Mouse (Mus musculus): ENCODE measurements at regions not wholly inside any gene's neighbourhood (a gene's known extent, or its start where the extent isn't known, plus 50 kb on each side); places are given as distances from the start of the nearest gene placed in this dataset.

GRCm38 (mm10) chr9:100097028-100097427 lies 221.1 kb upstream of the Sox14 start:
- peak; percentile 71 for DNase-seq
- intact Hi-C loops (cut with DNase I), result no loop called here

- intact Hi-C loops (cut with DNase I), result no loop called here
- no peak for DNase-seq
Measured at GRCm38 (mm10) chr9:100095559-100095959, 219.6 kb upstream of the Sox14 start.

- no peak for DNase-seq
- intact Hi-C loops (cut with DNase I), result no loop called here
Measured at GRCm38 (mm10) chr9:100094956-100095558, 219.1 kb upstream of the Sox14 start.

GRCm38 (mm10) chr9:100071141-100071540 lies 195.2 kb upstream of the Sox14 start:
- no peak for DNase-seq
- intact Hi-C loops (cut with DNase I), result no loop called here

GRCm38 (mm10) chr9:100058541-100058940 lies 182.6 kb upstream of the Sox14 start:
- intact Hi-C loops (cut with DNase I), result no loop called here

GRCm38 (mm10) chr9:100046213-100046807 lies 170.3 kb upstream of the Sox14 start:
- intact Hi-C loops (cut with DNase I), result no loop called here
- DNase-seq, result no peak

More at GRCm38 (mm10) chr9:100058541-100058940, 182.6 kb upstream of the Sox14 start:
- no peak for DNase-seq

- no peak for DNase-seq
- intact Hi-C loops (cut with DNase I), result no loop called here
Measured at GRCm38 (mm10) chr9:100045636-100046035, 169.7 kb upstream of the Sox14 start.

GRCm38 (mm10) chr9:100041776-100042175 lies 165.8 kb upstream of the Sox14 start:
- intact Hi-C loops (cut with DNase I), result no loop called here
- peak; percentile 5 for DNase-seq

- no peak for DNase-seq
- intact Hi-C loops (cut with DNase I), result no loop called here
Measured at GRCm38 (mm10) chr9:100023641-100024040, 147.7 kb upstream of the Sox14 start.

- intact Hi-C loops (cut with DNase I), result no loop called here
- DNase-seq, result no peak
Measured at GRCm38 (mm10) chr9:100022035-100022434, 146.1 kb upstream of the Sox14 start.

GRCm38 (mm10) chr9:99995204-99995603 lies 119.2 kb upstream of the Sox14 start:
- intact Hi-C loops (cut with DNase I), result no loop called here
- DNase-seq, result no peak

GRCm38 (mm10) chr9:99994285-99995144 lies 118.5 kb upstream of the Sox14 start:
- peak; percentile 67 for DNase-seq
- intact Hi-C loops (cut with DNase I), result no loop called here

- DNase-seq, result no peak
- intact Hi-C loops (cut with DNase I), result no loop called here
Measured at GRCm38 (mm10) chr9:99987376-99987775, 111.4 kb upstream of the Sox14 start.

- intact Hi-C loops (cut with DNase I), result no loop called here
- no peak for DNase-seq
Measured at GRCm38 (mm10) chr9:99980734-99981133, 104.8 kb upstream of the Sox14 start.

GRCm38 (mm10) chr9:99961561-99961960 lies 85.6 kb upstream of the Sox14 start:
- DNase-seq, result no peak
- intact Hi-C loops (cut with DNase I), result no loop called here

GRCm38 (mm10) chr9:99954720-99955119 lies 78.8 kb upstream of the Sox14 start:
- DNase-seq, result no peak
- intact Hi-C loops (cut with DNase I), result no loop called here

GRCm38 (mm10) chr9:99954038-99954618 lies 78.2 kb upstream of the Sox14 start:
- no peak for DNase-seq
- intact Hi-C loops (cut with DNase I), result no loop called here
